Mouse (Mus musculus) thymus, postnatal 14 days (tissue): ENCODE results near the gene Smc1a.
"Not testable (repeated sequence)": the region's sequence is repeated elsewhere in the genome, so short reads cannot be mapped to it uniquely, and the experiment has no call there.

Experiments used
- DNase-seq: peaks from one replicate; pipeline ENCODE4 v3.0.0; 2021

The Smc1a gene

GRCm38 (mm10) chrX:152016151-152017145, at the start of gene Smc1a, which contains the start of gene Ribc1:
Smc1a (plus strand) TSS chrX:152016428.
Ribc1 (minus strand) TSS chrX:152016295.
- DNase-seq, result peak; percentile 87

- DNase-seq, result no peak
Measured at GRCm38 (mm10) chrX:151999006-151999710, 17.1 kb upstream of the Smc1a start.

- DNase-seq, result no peak
Measured at GRCm38 (mm10) chrX:152001182-152001684, 15.0 kb upstream of the Smc1a start.

GRCm38 (mm10) chrX:152001737-152002710, 14.2 kb upstream of the Smc1a start, which contains the start of gene Hsd17b10:
Hsd17b10 (plus strand) TSS chrX:152001845.
- peak; percentile 83 for DNase-seq

GRCm38 (mm10) chrX:152002865-152003264, 13.4 kb upstream of the Smc1a start:
- no peak for DNase-seq

- DNase-seq, result no peak
Measured at GRCm38 (mm10) chrX:152007863-152008262, 8.4 kb upstream of the Smc1a start.

- DNase-seq, result no peak
Measured at GRCm38 (mm10) chrX:152015752-152016150, 477 bp upstream of the Smc1a start.

GRCm38 (mm10) chrX:152017186-152017585, 958 bp downstream of the Smc1a start:
- DNase-seq, result no peak

- peak; percentile 4 for DNase-seq
Measured at GRCm38 (mm10) chrX:152019294-152019693, 3.1 kb downstream of the Smc1a start.

GRCm38 (mm10) chrX:152039865-152040264, 23.6 kb downstream of the Smc1a start:
- no peak for DNase-seq

GRCm38 (mm10) chrX:152047230-152047629, 31.0 kb downstream of the Smc1a start:
- no peak for DNase-seq

GRCm38 (mm10) chrX:152052546-152052945, 36.3 kb downstream of the Smc1a start:
- DNase-seq, result no peak

GRCm38 (mm10) chrX:152054094-152054493, 37.9 kb downstream of the Smc1a start:
- no peak for DNase-seq

- no peak for DNase-seq
Measured at GRCm38 (mm10) chrX:152065674-152066073, 49.4 kb downstream of the Smc1a start.

- DNase-seq, result no peak
Measured at GRCm38 (mm10) chrX:152067789-152068188, 51.6 kb downstream of the Smc1a start.

GRCm38 (mm10) chrX:152089832-152090614, 73.8 kb downstream of the Smc1a start:
- DNase-seq, result not testable (repeated sequence)

- DNase-seq, result no peak
Measured at GRCm38 (mm10) chrX:152097572-152097971, 81.3 kb downstream of the Smc1a start.
